Mouse (Mus musculus) intestine, postnatal 0 days (tissue): ENCODE results near the gene Lix1l. TPM values are rescaled to one million over a fixed set of nuclear protein-coding genes. Genes with fewer than 3 reads are reported as not detected.
A peak's percentile ranks its signal among the peaks of the same experiment; 100 is the strongest.

Experiments used
- ATAC-seq: fragments of 200-750 bp; cut with Nextera tagmentation; 2 replicates; pipeline ENCODE4 v1.8.0; 2017; ENCODE audit warnings: mild to moderate bottlenecking, moderate TSS enrichment, moderate library complexity
- H3K27ac ChIP-seq: fragments of 300-500 bp; sonication (generic); 2 replicates; pipeline ENCODE4 v1.5.1; 2014; ENCODE audit warnings: mild to moderate bottlenecking, low read depth, low read length, moderate library complexity
- H3K27me3 ChIP-seq: fragments of 300-500 bp; sonication (generic); replicated peaks from 2 replicates; pipeline ENCODE4 v1.6.1; 2014; ENCODE audit warnings: low read length, mixed read lengths; ENCODE audit not compliant: control insufficient read depth, insufficient read depth
- H3K36me3 ChIP-seq: fragments of 300-500 bp; sonication (generic); 2 replicates; pipeline ENCODE4 v1.6.1; 2014; ENCODE audit warnings: mild to moderate bottlenecking, moderate library complexity; ENCODE audit not compliant: control insufficient read depth, insufficient read depth
- H3K4me1 ChIP-seq: fragments of 300-500 bp; sonication (generic); replicated peaks from 2 replicates; pipeline ENCODE4 v1.6.1; 2014; ENCODE audit warnings: antibody characterized with exemption, low read length, mixed read lengths; ENCODE audit not compliant: control insufficient read depth, insufficient read depth
- H3K4me2 ChIP-seq: fragments of 300-500 bp; sonication (generic); replicated peaks from 2 replicates; pipeline ENCODE4 v1.6.1; 2014; ENCODE audit warnings: low read depth, mild to moderate bottlenecking, moderate library complexity
- H3K4me3 ChIP-seq: fragments of 300-500 bp; sonication (generic); 2 replicates; pipeline ENCODE4 v1.5.1; 2014; ENCODE audit warnings: low read depth, low read length
- H3K9ac ChIP-seq: fragments of 300-500 bp; sonication (generic); 2 replicates; pipeline ENCODE4 v1.6.1; 2014; ENCODE audit warnings: mild to moderate bottlenecking, low read depth, low read length
- H3K9me3 ChIP-seq: fragments of 300-500 bp; sonication (generic); 2 replicates; pipeline ENCODE4 v1.6.1; 2016; ENCODE audit warnings: mixed run types; ENCODE audit not compliant: control insufficient read depth
- CTCF ChIP-seq: sonication (generic); IDR thresholded peaks from 2 replicates; pipeline ENCODE4 v1.5.1; 2016; ENCODE audit warnings: low read depth, mild to moderate bottlenecking, control low read depth, antibody characterized with exemption, moderate library complexity
- WGBS: fragments of 180-500 bp; shearing (Covaris S2); extraction: QIAGEN DNeasy Blood & Tissue Kit; methylation state at CpG from one replicate; pipeline ENCODE4 v1.1.7; 2014; 5-methylcytosine and 5-hydroxymethylcytosine counted together
- polyA plus RNA-seq: library from polyadenylated mRNA; unstranded; fragments of >200 nt; fragmentation: Nextera tagmentation; extraction: Ambion mirVana; gene quantifications from 2 replicates; pipeline ENCODE4 v1.2.1, GENCODE M21; 2015

Lix1l gene
- polyA plus RNA-seq, 1 experiment from 2014 or later, result 2.2 TPM

GRCm38 (mm10) chr3:96579239-96579750 lies 21.7 kb upstream of the Lix1l start:
- no peak for ATAC-seq
- WGBS, result 84% methylated on average over 4 of the region's 4 CpGs
- no peak overlapping the region for H3K4me3 ChIP-seq
- H3K9ac ChIP-seq, result 0 out of 2 replicates have a peak overlapping the region, but pooled peaks have one; percentile 11
- no peak for TF ChIP-seq CTCF
- no peaks in the 10 kb centered on the region for H3K27me3 ChIP-seq
- H3K4me2 ChIP-seq, result no peak overlapping the region
- H3K27ac ChIP-seq, result no peak overlapping the region
- H3K9me3 ChIP-seq, result no peaks in the 10 kb centered on the region
- 0 out of 2 replicates have a peak, but pooled peaks cover 3% of the 10 kb centered on the region for H3K36me3 ChIP-seq
- H3K4me1 ChIP-seq, result peaks cover 16% of the 10 kb centered on the region

GRCm38 (mm10) chr3:96579885-96580454 lies 21.0 kb upstream of the Lix1l start:
- Histone ChIP-seq H3K27ac (no peak overlapping the region), H3K9ac (peak overlapping the region; percentile 11; the same call in 1 of the 2 replicates), H3K9me3 (no peaks in the 10 kb centered on the region), H3K4me2 (peak overlapping the region; percentile 42), H3K4me3 (no peak overlapping the region), H3K36me3 (0 out of 2 replicates have a peak, but pooled peaks cover 3% of the 10 kb centered on the region), H3K4me1 (peaks cover 14% of the 10 kb centered on the region), H3K27me3 (no peaks in the 10 kb centered on the region)
- WGBS, result 13% methylated on average over 16 of the region's 16 CpGs
- peak; percentile 100 for TF ChIP-seq CTCF
- 0 out of 2 replicates have a peak, but pooled peaks have one; percentile 3 for ATAC-seq

- Histone ChIP-seq H3K36me3 (0 out of 2 replicates have a peak, but pooled peaks cover 3% of the 10 kb centered on the region), H3K9ac (no peak overlapping the region), H3K27me3 (no peaks in the 10 kb centered on the region), H3K4me3 (no peak overlapping the region), H3K27ac (no peak overlapping the region), H3K4me1 (peaks cover 9% of the 10 kb centered on the region), H3K9me3 (no peaks in the 10 kb centered on the region), H3K4me2 (no peak overlapping the region)
- 62% methylated on average over 6 of the region's 6 CpGs for WGBS
- no peak for TF ChIP-seq CTCF
- no peak for ATAC-seq
Measured at GRCm38 (mm10) chr3:96581141-96581540, 19.8 kb upstream of the Lix1l start.

GRCm38 (mm10) chr3:96581771-96582515 lies 19.0 kb upstream of the Lix1l start:
- WGBS, result 85% methylated on average over 16 of the region's 16 CpGs
- no peak overlapping the region for H3K9ac ChIP-seq

GRCm38 (mm10) chr3:96583386-96583785 lies 17.6 kb upstream of the Lix1l start:
- ATAC-seq, result no peak
- no peak overlapping the region for H3K27ac ChIP-seq
- 0 out of 2 replicates have a peak, but pooled peaks cover 3% of the 10 kb centered on the region for H3K36me3 ChIP-seq
- H3K9me3 ChIP-seq, result no peaks in the 10 kb centered on the region
- no peak overlapping the region for H3K9ac ChIP-seq
- H3K4me1 ChIP-seq, result no peaks in the 10 kb centered on the region
- no peak overlapping the region for H3K4me2 ChIP-seq
- H3K4me3 ChIP-seq, result no peak overlapping the region
- 89% methylated on average over 5 of the region's 5 CpGs for WGBS
- H3K27me3 ChIP-seq, result no peaks in the 10 kb centered on the region
- TF ChIP-seq CTCF, result peak; percentile 41; the same call in 1 of the 2 replicates

More at GRCm38 (mm10) chr3:96581771-96582515, 19.0 kb upstream of the Lix1l start:
- Histone ChIP-seq H3K27ac (no peak overlapping the region), H3K36me3 (0 out of 2 replicates have a peak, but pooled peaks cover 3% of the 10 kb centered on the region), H3K9me3 (no peaks in the 10 kb centered on the region), H3K4me3 (no peak overlapping the region), H3K4me1 (peaks cover 9% of the 10 kb centered on the region; the same call in 1 of the 2 replicates), H3K4me2 (no peak overlapping the region), H3K27me3 (no peaks in the 10 kb centered on the region)
- ATAC-seq, result no peak
- TF ChIP-seq CTCF, result no peak

- no peak for ATAC-seq
- Histone ChIP-seq H3K9me3 (no peaks in the 10 kb centered on the region), H3K9ac (no peak overlapping the region), H3K36me3 (no peaks in the 10 kb centered on the region), H3K27ac (no peak overlapping the region), H3K27me3 (peaks cover 3% of the 10 kb centered on the region; the same call in 1 of the 2 replicates), H3K4me2 (no peak overlapping the region), H3K4me3 (no peak overlapping the region), H3K4me1 (0 out of 2 replicates have a peak, but pooled peaks cover 4% of the 10 kb centered on the region)
- TF ChIP-seq CTCF, result no peak
- 77% methylated on average over 4 of the region's 4 CpGs for WGBS
Measured at GRCm38 (mm10) chr3:96590657-96591056, 10.3 kb upstream of the Lix1l start.
